ENCODE assay signal across 14 mouse cellular contexts in the genomic region with DNA sequence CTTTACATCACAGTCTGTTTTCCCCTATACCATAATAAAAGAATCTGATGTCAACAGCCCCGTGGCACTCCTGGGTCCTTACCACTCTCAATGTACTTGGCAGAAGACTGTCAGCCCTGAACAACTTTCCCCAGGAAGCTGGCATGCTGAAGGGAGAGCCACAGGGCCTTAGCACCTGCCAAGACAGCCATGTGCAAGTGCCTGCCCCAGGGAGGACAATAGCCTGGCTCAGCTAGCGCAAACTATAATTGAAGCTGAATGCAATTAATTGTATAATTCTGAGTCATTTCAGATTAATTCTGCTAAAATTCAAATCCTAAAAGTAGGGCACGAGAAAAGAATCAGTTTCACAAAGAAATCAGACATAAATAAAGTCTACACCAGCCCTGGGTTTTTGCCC.
DNase-seq lines count a peak whose midpoint lies in the region; ATAC-seq and TF ChIP-seq lines count a peak whose summit lies in the region.
"Had no signal": no experiment of that assay in that cellular context is flagged by ENCODE, and none has a peak within 500 bp of the region (broad histone marks: within the 10 kb centered on the region; RNA-seq: fewer than 3 reads in every experiment).

No protein-coding gene starts in this region.

- no peak for TF ChIP-seq CTCF in olfactory bulb, adult 2 months (IDR thresholded peaks at IDR 0.05; ENCODE audit: insufficient read depth, low read depth, low read length)

- H3K27me3 ChIP-seq in hindbrain, embryonic 16.5 days (replicated peaks; ENCODE audit: control insufficient read depth, insufficient read depth, low read length), result no peaks in the 10 kb centered on the region
- H3K27me3 ChIP-seq in hindbrain, embryonic 14.5 days (ENCODE audit: control insufficient read depth, insufficient read depth, low read length), result no peaks in the 10 kb centered on the region
- H3K27me3 ChIP-seq: liver, embryonic 13.5 days; Patski had no signal

- H3K36me3 ChIP-seq in hindbrain, embryonic 16.5 days (ENCODE audit: control insufficient read depth, insufficient read depth, low read length), result no peaks in the 10 kb centered on the region
- H3K36me3 ChIP-seq in hindbrain, embryonic 14.5 days (replicated peaks; ENCODE audit: control insufficient read depth, insufficient read depth), result no peaks in the 10 kb centered on the region
- H3K36me3 ChIP-seq: embryonic facial prominence, embryonic 12.5 days; liver, embryonic 13.5 days had no signal

- H3K9ac ChIP-seq in hindbrain, embryonic 16.5 days (ENCODE audit: low read depth, low read length), result no peak overlapping the region
- no peak overlapping the region for H3K9ac ChIP-seq in hindbrain, embryonic 14.5 days
- H3K9ac ChIP-seq: embryonic facial prominence, embryonic 12.5 days; liver, embryonic 13.5 days had no signal

- TF ChIP-seq POLR2A in olfactory bulb, adult 2 months (IDR thresholded peaks at IDR 0.05; ENCODE audit: insufficient read depth, low read depth, low read length), result no peak

- no peak for ATAC-seq in hindbrain, embryonic 16.5 days
- no peak for ATAC-seq in hindbrain, embryonic 14.5 days (ENCODE audit: low FRiP score)
- ATAC-seq in erythroid progenitor cell, adult 5-6 weeks (replicated peaks; ENCODE audit: low FRiP score, poor library complexity, severe bottlenecking), result no peak

- no peak overlapping the region for H3K4me2 ChIP-seq in hindbrain, embryonic 16.5 days (ENCODE audit: low read length)
- H3K4me2 ChIP-seq in hindbrain, embryonic 14.5 days (replicated peaks), result no peak overlapping the region
- H3K4me2 ChIP-seq: embryonic facial prominence, embryonic 12.5 days had no signal

- H3K9me3 ChIP-seq in hindbrain, embryonic 16.5 days (ENCODE audit: control insufficient read depth, low read length), result no peaks in the 10 kb centered on the region
- H3K9me3 ChIP-seq in hindbrain, embryonic 14.5 days (ENCODE audit: control insufficient read depth, low read length), result no peaks in the 10 kb centered on the region
- H3K9me3 ChIP-seq: embryonic facial prominence, embryonic 12.5 days; liver, embryonic 13.5 days had no signal

- peak overlapping the region; percentile 42; the same call in 1 of the 2 replicates for H3K27ac ChIP-seq in hindbrain, embryonic 16.5 days (ENCODE audit: low read depth, low read length)
- H3K27ac ChIP-seq in hindbrain, embryonic 14.5 days, result no peak overlapping the region
- H3K27ac ChIP-seq in olfactory bulb, adult 2 months (ENCODE audit: insufficient read depth, low read depth, low read length), result peak overlapping the region; percentile 67
- H3K27ac ChIP-seq: embryonic facial prominence, embryonic 12.5 days; liver, embryonic 13.5 days had no signal

- peaks cover 32% of the 10 kb centered on the region for H3K4me1 ChIP-seq in hindbrain, embryonic 16.5 days (ENCODE audit: control insufficient read depth, insufficient read depth, low read depth, low read length)
- H3K4me1 ChIP-seq in hindbrain, embryonic 14.5 days (replicated peaks; ENCODE audit: control insufficient read depth, insufficient read depth, low read length), result peaks cover 38% of the 10 kb centered on the region
- peaks cover 55% of the 10 kb centered on the region for H3K4me1 ChIP-seq in olfactory bulb, adult 2 months (ENCODE audit: control insufficient read depth, insufficient read depth, low read length)

- H3K4me3 ChIP-seq in hindbrain, embryonic 16.5 days (ENCODE audit: low read length), result no peak overlapping the region
- no peak overlapping the region for H3K4me3 ChIP-seq in hindbrain, embryonic 14.5 days (replicated peaks; ENCODE audit: low read length)
- no peak overlapping the region for H3K4me3 ChIP-seq in olfactory bulb, adult 2 months (ENCODE audit: insufficient read depth, low read depth, low read length)
- H3K4me3 ChIP-seq: embryonic facial prominence, embryonic 12.5 days; liver, embryonic 13.5 days; myocyte had no signal

- DNase-seq in hindbrain, embryonic 14.5 days (ENCODE audit: low spot score), result no peak
- peak; percentile 32 for DNase-seq in right cerebral cortex, adult 18-20 months
- DNase-seq in right cerebral cortex, postnatal 25 days, result no peak
- peak; percentile 25 for DNase-seq in cerebellum, adult 8-10 months
- no peak for DNase-seq in thymus, postnatal 25 days
- DNase-seq: kidney, adult 11 months; kidney, postnatal 4 days had no signal

- WGBS in hindbrain, embryonic 16.5 days, result 54% methylated on average over 3 of the region's 3 CpGs
- WGBS in hindbrain, embryonic 14.5 days, result 75% methylated on average over 3 of the region's 3 CpGs
- WGBS in olfactory bulb, adult 2 months, result 37% methylated on average over 3 of the region's 3 CpGs

Comparison
In these comparisons a context has a peak if more than half of its experiments do, and no peak if none do; other contexts are left out.
1. DNase-seq: peak in right cerebral cortex, adult 18-20 months (single experiment) and cerebellum, adult 8-10 months (single experiment); none in hindbrain, embryonic 14.5 days (single experiment), right cerebral cortex, postnatal 25 days (single experiment) and thymus, postnatal 25 days (single experiment).